Mouse (Mus musculus) megakaryocyte-erythroid progenitor cell, adult 5 weeks (primary cell): ENCODE data around the gene Btbd35f13. TPM values are rescaled to one million over a fixed set of nuclear protein-coding genes. Genes with fewer than 3 reads are reported as not detected.

Experiments used
- polyA plus RNA-seq: library from polyadenylated mRNA; stranded (reverse); fragments of >175 nt; gene quantifications from 2 replicates; pipeline ENCODE4 v1.2.3, GENCODE M21; 2012

The Btbd35f13 gene
- not detected in 2 replicates for polyA plus RNA-seq

DNA sequence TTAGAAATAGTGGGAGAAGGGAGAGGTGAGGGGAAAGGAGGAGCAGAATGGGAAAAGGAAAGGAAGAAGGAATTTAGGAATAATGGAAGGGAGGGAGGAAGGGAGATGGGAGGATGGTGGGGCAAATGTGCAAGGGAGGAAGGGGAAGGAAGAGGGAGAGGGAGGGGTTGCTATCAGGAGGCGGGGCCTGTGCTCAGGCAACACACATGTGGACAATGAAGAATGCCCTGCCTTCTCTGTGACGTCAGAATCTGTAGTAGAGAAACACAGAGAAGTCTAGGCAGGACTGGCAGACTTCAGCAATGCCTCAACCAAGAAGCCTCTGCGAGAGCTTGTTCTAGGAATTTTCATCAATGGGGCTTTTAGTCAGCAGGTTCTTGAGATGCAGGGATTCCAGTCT, at the start of gene Btbd35f13:
TSS of gene Btbd35f13 (plus strand) at position 301 of the 400 bp plus-strand sequence.

DNA sequence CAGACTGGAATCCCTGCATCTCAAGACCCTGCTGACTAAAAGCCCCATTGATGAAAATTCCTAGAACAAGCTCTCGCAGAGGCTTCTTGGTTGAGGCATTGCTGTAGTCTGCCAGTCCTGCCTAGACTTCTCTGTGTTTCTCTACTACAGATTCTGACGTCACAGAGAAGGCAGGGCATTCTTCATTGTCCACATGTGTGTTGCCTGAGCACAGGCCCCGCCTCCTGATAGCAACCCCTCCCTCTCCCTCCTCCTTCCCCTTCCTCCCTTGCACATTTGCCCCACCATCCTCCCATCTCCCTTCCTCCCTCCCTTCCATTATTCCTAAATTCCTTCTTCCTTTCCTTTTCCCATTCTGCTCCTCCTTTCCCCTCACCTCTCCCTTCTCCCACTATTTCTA, 45.3 kb downstream of the Btbd35f13 start, which contains the start of gene Btbd35f14:
TSS of gene Btbd35f14 (minus strand) at position 101 of the 400 bp plus-strand sequence.

Other genes with a start within 250 kb of the Btbd35f13 start
- gene Btbd35f15, start 79.9 kb upstream of the Btbd35f13 start, polyA plus RNA-seq, result not detected in 2 replicates
- gene Btbd35f14, start 45.2 kb downstream of the Btbd35f13 start, polyA plus RNA-seq, result not detected in 2 replicates